Mouse (Mus musculus): ENCODE measurements around the gene Zfp59. TPM values are rescaled to one million over a fixed set of nuclear protein-coding genes. Genes with fewer than 3 reads are reported as not detected.
A peak's percentile ranks its signal among the peaks of the same experiment; 100 is the strongest.
"Not testable (repeated sequence)": the region's sequence is repeated elsewhere in the genome, so short reads cannot be mapped to it uniquely, and the experiment has no call there.

Gene Zfp59
- total RNA-seq, 2 experiments from 2014 or later = 2.1 to 2.5 TPM

- peak; percentile 73 to 77 for DNase-seq
- intact Hi-C loops (cut with DNase I) = no loop called here
Measured at GRCm38 (mm10) chr7:27860396-27861235, 22.2 kb downstream of the Zfp59 start.

- intact Hi-C loops (cut with DNase I); DNase-seq: not testable (repeated sequence)
Measured at GRCm38 (mm10) chr7:27862578-27862977, 24.2 kb downstream of the Zfp59 start.

- intact Hi-C loops (cut with DNase I) = no loop called here
- peak in 1 of 2 experiments; percentile 8 for DNase-seq
Measured at GRCm38 (mm10) chr7:27881721-27882120, 43.3 kb downstream of the Zfp59 start.

- intact Hi-C loops (cut with DNase I) = no loop called here
- DNase-seq = no peak
Measured at GRCm38 (mm10) chr7:27900601-27901000, 62.2 kb downstream of the Zfp59 start.

GRCm38 (mm10) chr7:27905061-27905848, 66.8 kb downstream of the Zfp59 start:
- intact Hi-C loops (cut with DNase I) = no loop called here
- DNase-seq = no peak

Other genes starting within 250 kb of the Zfp59 start
- 100 to 1,000 TPM; 169 to 170 TPM for gene Akt2, start 247.1 kb upstream of the Zfp59 start, total RNA-seq (2021)
- not detected for gene Ttc9b, start 184.7 kb upstream of the Zfp59 start, total RNA-seq (2021)
- gene Map3k10, start 164.0 kb upstream of the Zfp59 start, total RNA-seq (2021) = 10 to 100 TPM; 17.0 to 22.4 TPM
- 1 to 10 TPM in 1 of 2 experiments, under 1 TPM in 1; 0.84 to 1.3 TPM for gene Zfp607b, start 149.3 kb upstream of the Zfp59 start, total RNA-seq (2021)
- gene Zfp60, start 107.2 kb upstream of the Zfp59 start, total RNA-seq (2021) = 10 to 100 TPM in 1 of 2 experiments, 1 to 10 TPM in 1; 9.0 to 10.6 TPM
- 1 to 10 TPM; 5.0 to 5.4 TPM for gene Zfp626, start 31.4 kb upstream of the Zfp59 start, total RNA-seq (2021)
- 1 to 10 TPM; 3.3 to 4.0 TPM for gene Zfp607a, start 18.9 kb downstream of the Zfp59 start, total RNA-seq (2021)
- 1 to 10 TPM; 5.2 to 6.7 TPM for gene Zfp974, start 90.9 kb downstream of the Zfp59 start, total RNA-seq (2021)
- gene Zfp780b, start 140.6 kb downstream of the Zfp59 start, total RNA-seq (2021) = 1 to 10 TPM; 9.6 to 9.8 TPM
- 1 to 10 TPM in 1 of 2 experiments, under 1 TPM in 1; 0.55 to 1.4 TPM for gene Zfp850, start 175.5 kb downstream of the Zfp59 start, total RNA-seq (2021)
- gene Psmc4, start 211.5 kb downstream of the Zfp59 start, total RNA-seq (2021) = 100 to 1,000 TPM; 102 to 105 TPM
- 1 to 10 TPM in 1 of 2 experiments, under 1 TPM in 1; 0.14 to 2.0 TPM for gene Fcgbp, start 232.6 kb downstream of the Zfp59 start, total RNA-seq (2021)